Mouse (Mus musculus) limb, embryonic 14.5 days (tissue): ENCODE measurements around the gene Pou6f1. TPM values are rescaled to one million over a fixed set of nuclear protein-coding genes. Genes with fewer than 3 reads are reported as not detected.

Experiments
- ATAC-seq: fragments of 200-750 bp; cut with Nextera tagmentation; 2 replicates; pipeline ENCODE4 v1.8.0; 2017; ENCODE audit warnings: low read depth, moderate number of reproducible peaks, moderate TSS enrichment; ENCODE audit not compliant: low FRiP score
- DNase-seq: peaks from one replicate; pipeline ENCODE4 v3.0.0-alpha.2; 2015; ENCODE audit warnings: low spot score
- H3K27ac ChIP-seq: fragments of 300-500 bp; sonication (generic); replicated peaks from 2 replicates; pipeline ENCODE4 v1.5.1; 2014; ENCODE audit warnings: low read depth, mild to moderate bottlenecking, low read length, moderate library complexity, mixed read lengths
- H3K27me3 ChIP-seq: fragments of 300-500 bp; sonication (generic); 2 replicates; pipeline ENCODE4 v1.6.1; 2014; ENCODE audit warnings: low read length, mixed read lengths; ENCODE audit not compliant: control insufficient read depth, insufficient read depth
- H3K36me3 ChIP-seq: fragments of 300-500 bp; sonication (generic); 2 replicates; pipeline ENCODE4 v1.6.1; 2014; ENCODE audit warnings: mild to moderate bottlenecking, low read length, moderate library complexity, mixed read lengths; ENCODE audit not compliant: control insufficient read depth, insufficient read depth
- H3K4me1 ChIP-seq: fragments of 300-500 bp; sonication (generic); 2 replicates; pipeline ENCODE4 v1.6.1; 2014; ENCODE audit warnings: antibody characterized with exemption, low read length, mixed read lengths; ENCODE audit not compliant: control insufficient read depth, insufficient read depth
- H3K4me2 ChIP-seq: fragments of 300-500 bp; sonication (generic); replicated peaks from 2 replicates; pipeline ENCODE4 v1.6.1; 2014; ENCODE audit warnings: low read depth, mild to moderate bottlenecking, low read length, moderate library complexity; ENCODE audit not compliant: severe bottlenecking
- H3K4me3 ChIP-seq: fragments of 300-500 bp; sonication (generic); replicated peaks from 2 replicates; pipeline ENCODE4 v1.5.1; 2014; ENCODE audit warnings: low read length
- H3K9ac ChIP-seq: fragments of 300-500 bp; sonication (generic); 2 replicates; pipeline ENCODE4 v1.6.1; 2014; ENCODE audit warnings: mild to moderate bottlenecking, low read depth, low read length, moderate library complexity; ENCODE audit not compliant: severe bottlenecking
- H3K9me3 ChIP-seq: fragments of 300-500 bp; sonication (generic); 2 replicates; pipeline ENCODE4 v1.6.1; 2016; ENCODE audit warnings: low read length; ENCODE audit not compliant: control insufficient read depth
- POLR2A ChIP-seq: fragments of 200-500 bp; IDR thresholded peaks from 2 replicates; pipeline ENCODE4 v1.8.0; 2012; ENCODE audit warnings: inconsistent platforms, mild to moderate bottlenecking, moderate library complexity, borderline replicate concordance; ENCODE audit not compliant: insufficient read depth, insufficient read length; ENCODE audit errors: extremely low read depth
- WGBS: fragments of 180-500 bp; shearing (Covaris S2); extraction: QIAGEN DNeasy Blood & Tissue Kit; methylation state at CpG from one replicate; pipeline ENCODE4 v1.1.7; 2014; 5-methylcytosine and 5-hydroxymethylcytosine counted together
- polyA plus RNA-seq, 2 experiments: library from polyadenylated mRNA; depleted of rRNA in 1 of 2; stranded (reverse) in 1 of 2; unstranded in 1 of 2; fragments of >200 nt; fragmentation: Nextera tagmentation in 1 of 2; extraction: Ambion mirVana in 1 of 2; gene quantifications; 2 replicates each; pipeline versions ENCODE4 v1.2.1 to v1.2.3; 2012 to 2014

Pou6f1 gene
- polyA plus RNA-seq, 2 experiments, result 9.8 to 24.9 TPM

- no peak overlapping the region for H3K9ac ChIP-seq
- no peak for ATAC-seq
- TF ChIP-seq POLR2A, result no peak
- no peaks in the 10 kb centered on the region for H3K9me3 ChIP-seq
- WGBS, result 17% methylated on average over 6 of the region's 6 CpGs
- no peak overlapping the region for H3K27ac ChIP-seq
- no peaks in the 10 kb centered on the region for H3K36me3 ChIP-seq
- H3K4me3 ChIP-seq, result no peak overlapping the region
- no peak overlapping the region for H3K4me2 ChIP-seq
- no peak for DNase-seq
- H3K4me1 ChIP-seq, result peaks cover 14% of the 10 kb centered on the region
- peaks cover 41% of the 10 kb centered on the region for H3K27me3 ChIP-seq
Measured at GRCm38 (mm10) chr15:100637661-100638060, 37.9 kb upstream of the Pou6f1 start.

- Histone ChIP-seq H3K9ac (peak within 1 kb of the TSS; percentile 49), H3K36me3 (no peaks in the 10 kb centered on the region), H3K4me3 (peak within 1 kb of the TSS; percentile 55), H3K9me3 (no peaks in the 10 kb centered on the region), H3K27ac (no peak within 1 kb of the TSS), H3K4me2 (peak within 1 kb of the TSS; percentile 98), H3K27me3 (peaks cover 41% of the 10 kb centered on the region), H3K4me1 (peaks cover 14% of the 10 kb centered on the region)
- no peak for TF ChIP-seq POLR2A
- 1% methylated on average over 45 of the region's 77 CpGs for WGBS
- no peak for ATAC-seq
- no peak for DNase-seq
Measured at GRCm38 (mm10) chr15:100636700-100637501, 37.1 kb upstream of the Pou6f1 start, which contains the start of gene Smagp. Smagp (minus strand) TSS chr15:100636940.

- DNase-seq, result no peak
- Histone ChIP-seq H3K27me3 (peaks cover 41% of the 10 kb centered on the region), H3K4me2 (peak overlapping the region; percentile 98), H3K4me3 (peak overlapping the region; percentile 55), H3K36me3 (no peaks in the 10 kb centered on the region), H3K4me1 (peaks cover 14% of the 10 kb centered on the region), H3K27ac (no peak overlapping the region), H3K9ac (peak overlapping the region; percentile 49), H3K9me3 (no peaks in the 10 kb centered on the region)
- ATAC-seq, result no peak
- 4% methylated on average over 30 of the region's 38 CpGs for WGBS
- TF ChIP-seq POLR2A, result no peak
Measured at GRCm38 (mm10) chr15:100635851-100636645, 36.3 kb upstream of the Pou6f1 start.

- no peak overlapping the region for H3K4me2 ChIP-seq
- H3K36me3 ChIP-seq, result no peaks in the 10 kb centered on the region
- no peak for TF ChIP-seq POLR2A
- WGBS, result 8% methylated on average over 9 of the region's 9 CpGs
- H3K27me3 ChIP-seq, result peaks cover 41% of the 10 kb centered on the region
- no peak overlapping the region; the same call in 1 of the 2 replicates for H3K4me3 ChIP-seq
- H3K9ac ChIP-seq, result no peak overlapping the region
- ATAC-seq (no peak), DNase-seq (no peak)
- peaks cover 14% of the 10 kb centered on the region for H3K4me1 ChIP-seq
- no peaks in the 10 kb centered on the region for H3K9me3 ChIP-seq
- no peak overlapping the region for H3K27ac ChIP-seq
Measured at GRCm38 (mm10) chr15:100635239-100635638, 35.5 kb upstream of the Pou6f1 start.

GRCm38 (mm10) chr15:100633341-100633740, 33.6 kb upstream of the Pou6f1 start:
- H3K4me1 ChIP-seq, result peaks cover 14% of the 10 kb centered on the region
- 76% methylated on average over 10 of the region's 10 CpGs for WGBS
- DNase-seq (no peak), ATAC-seq (no peak)
- H3K27ac ChIP-seq, result no peak overlapping the region
- no peak overlapping the region for H3K9ac ChIP-seq
- peaks cover 40% of the 10 kb centered on the region for H3K27me3 ChIP-seq
- no peaks in the 10 kb centered on the region for H3K36me3 ChIP-seq
- H3K4me2 ChIP-seq, result no peak overlapping the region
- no peak overlapping the region for H3K4me3 ChIP-seq
- TF ChIP-seq POLR2A, result no peak
- no peaks in the 10 kb centered on the region for H3K9me3 ChIP-seq
